In the genomic region with DNA sequence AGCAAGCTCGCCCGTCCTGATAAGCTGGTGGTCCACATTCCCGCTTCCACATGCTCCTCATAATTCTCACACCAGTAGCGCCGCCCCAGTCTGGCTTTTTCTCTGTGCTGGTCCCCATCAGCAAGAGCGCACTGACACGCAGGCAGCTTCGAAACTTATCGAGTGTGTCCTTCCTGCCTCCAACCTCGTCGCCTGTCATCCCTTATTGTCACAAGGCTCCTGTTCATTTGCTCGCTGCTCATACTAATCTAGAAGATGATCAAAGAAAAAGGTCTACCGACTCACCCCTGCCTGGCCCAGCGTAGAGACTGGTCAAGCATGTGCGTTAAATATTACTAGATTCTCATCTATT, we compare ENCODE assay signal across 9 mouse cellular contexts. TPM values are rescaled to one million over a fixed set of nuclear protein-coding genes. Genes with fewer than 3 reads are reported as not detected.
DNase-seq lines count a peak whose midpoint lies in the region; ATAC-seq and TF ChIP-seq lines count a peak whose summit lies in the region.
"Had no signal": no experiment of that assay in that cellular context is flagged by ENCODE, and none has a peak within 500 bp of the region (broad histone marks: within the 10 kb centered on the region; RNA-seq: fewer than 3 reads in every experiment).

No protein-coding gene starts in this region.

- H3K4me1 ChIP-seq in bone marrow, adult 2 months (ENCODE audit: control insufficient read depth, insufficient read depth, low read length) = no peaks in the 10 kb centered on the region; the same call in 1 of the 2 replicates
- peaks cover 14% of the 10 kb centered on the region for H3K4me1 ChIP-seq in heart, postnatal 0 days (ENCODE audit: control insufficient read depth, insufficient read depth)
- peaks cover 21% of the 10 kb centered on the region for H3K4me1 ChIP-seq in neural tube, embryonic 15.5 days

- TF ChIP-seq POLR2A in bone marrow, adult 2 months (IDR thresholded peaks at IDR 0.05; ENCODE audit: borderline replicate concordance, control insufficient read depth, low read depth, low read length) = no peak

- WGBS in bone marrow, adult 2 months = 77% methylated on average over 15 of the region's 15 CpGs
- 26% methylated on average over 15 of the region's 15 CpGs for WGBS in heart, postnatal 0 days
- 50% methylated on average over 15 of the region's 15 CpGs for WGBS in neural tube, embryonic 15.5 days

- H3K36me3 ChIP-seq in heart, postnatal 0 days (replicated peaks; ENCODE audit: control insufficient read depth, insufficient read depth, low read length) = no peaks in the 10 kb centered on the region
- H3K36me3 ChIP-seq in neural tube, embryonic 15.5 days = no peaks in the 10 kb centered on the region

- no peak for TF ChIP-seq CTCF in bone marrow, adult 2 months (IDR thresholded peaks at IDR 0.05; ENCODE audit: control insufficient read depth, insufficient read depth, low read length)
- TF ChIP-seq CTCF in heart, postnatal 0 days (IDR thresholded peaks at IDR 0.05; ENCODE audit: low read depth) = no peak

- peak overlapping the region; percentile 8 for H3K27ac ChIP-seq in bone marrow, adult 2 months (ENCODE audit: control insufficient read depth, insufficient read depth, low read depth, low read length, poor library complexity)
- no peak overlapping the region for H3K27ac ChIP-seq in heart, postnatal 0 days (ENCODE audit: low read depth)
- peak overlapping the region; percentile 82 for H3K27ac ChIP-seq in neural tube, embryonic 15.5 days (replicated peaks)

- H3K9me3 ChIP-seq in heart, postnatal 0 days (replicated peaks; ENCODE audit: control insufficient read depth, low read length) = no peaks in the 10 kb centered on the region
- H3K9me3 ChIP-seq in neural tube, embryonic 15.5 days (replicated peaks) = no peaks in the 10 kb centered on the region

- TF ChIP-seq EP300 in heart, postnatal 0 days (IDR thresholded peaks at IDR 0.05; ENCODE audit: low read depth) = no peak

- H3K27me3 ChIP-seq in heart, postnatal 0 days (ENCODE audit: control insufficient read depth, insufficient read depth, low read length) = no peaks in the 10 kb centered on the region
- no peaks in the 10 kb centered on the region for H3K27me3 ChIP-seq in neural tube, embryonic 15.5 days (replicated peaks)

- H3K4me3 ChIP-seq in bone marrow, adult 2 months (replicated peaks; ENCODE audit: control insufficient read depth, low read depth, low read length) = no peak overlapping the region
- H3K4me3 ChIP-seq in heart, postnatal 0 days (ENCODE audit: low read depth, low read length) = peak overlapping the region; percentile 31
- peak overlapping the region; percentile 23 for H3K4me3 ChIP-seq in neural tube, embryonic 15.5 days (replicated peaks)

- ATAC-seq in heart, postnatal 0 days (ENCODE audit: insufficient read depth, low read depth) = 0 out of 2 replicates have a peak, but pooled peaks have one; percentile 27
- peak; percentile 87 for ATAC-seq in neural tube, embryonic 15.5 days (ENCODE audit: low FRiP score)
- no peak for ATAC-seq in megakaryocyte-erythroid progenitor cell, adult 5-6 weeks (replicated peaks; ENCODE audit: low FRiP score, low TSS enrichment, poor library complexity, severe bottlenecking)

- DNase-seq in layer of hippocampus, postnatal 10 days (ENCODE audit: low spot score in 2 of 2) = peak; percentile 37 to 53
- no peak for DNase-seq in layer of hippocampus, postnatal 25 days (ENCODE audit: extremely low spot score in 1 of 2, low spot score in 1 of 2)
- peak; percentile 17 for DNase-seq in heart, postnatal 0 days (ENCODE audit: low spot score)
- no peak for DNase-seq in frontal cortex, postnatal 36 days (ENCODE audit: low spot score in 2 of 2)
- no peak for DNase-seq in adrenal gland, adult (ENCODE audit: inconsistent age in 2 of 2, low spot score in 1 of 2)
- DNase-seq: kidney, postnatal 36 days had no signal

- H3K4me2 ChIP-seq in heart, postnatal 0 days (ENCODE audit: low read depth, low read length) = peak overlapping the region; percentile 60
- peak overlapping the region; percentile 52 for H3K4me2 ChIP-seq in neural tube, embryonic 15.5 days

- no peak overlapping the region for H3K9ac ChIP-seq in heart, postnatal 0 days (replicated peaks; ENCODE audit: low read depth, low read length)
- H3K9ac ChIP-seq in neural tube, embryonic 15.5 days (replicated peaks) = no peak overlapping the region

RNA-seq across cellular contexts. Expression of gene Drd3, which starts 44.8 kb away (rescaled TPM):
- under 1 TPM; 0.41 to 0.54 TPM for total RNA-seq in layer of hippocampus, postnatal 10 days (2021)
- under 1 TPM; 0.26 to 0.54 TPM for total RNA-seq in layer of hippocampus, postnatal 25 days (2021)
- polyA plus RNA-seq in bone marrow, adult 2 months (2011; ENCODE audit: insufficient read depth, insufficient read length, low replicate concordance, missing spikeins) = not detected in 2 replicates
- 0.46 TPM in 1 of 2 replicates, not detected in the other for total RNA-seq in heart, postnatal 0 days (2014; rRNA removed; ENCODE audit: low replicate concordance)
- not detected in 2 replicates for polyA plus RNA-seq in heart, postnatal 0 days (2015; fragmentation: Nextera tagmentation; extraction: Ambion mirVana)
- not detected in 2 replicates for polyA plus RNA-seq in neural tube, embryonic 15.5 days (2015; fragmentation: Nextera tagmentation; extraction: Ambion mirVana)
- not detected in 2 replicates for total RNA-seq in megakaryocyte-erythroid progenitor cell, adult 5-6 weeks (2014; fragmentation: Nextera tagmentation)
- total RNA-seq in megakaryocyte-erythroid progenitor cell, adult 5-6 weeks (2017) = not detected in 2 replicates

RNA-seq across cellular contexts. Expression of gene Tigit, which starts 45.1 kb away (rescaled TPM):
- not detected for total RNA-seq in layer of hippocampus, postnatal 10 days (2021)
- total RNA-seq in layer of hippocampus, postnatal 25 days (2021) = not detected
- not detected in 2 replicates for polyA plus RNA-seq in bone marrow, adult 2 months (2011; ENCODE audit: insufficient read depth, insufficient read length, low replicate concordance, missing spikeins)
- total RNA-seq in heart, postnatal 0 days (2014; rRNA removed; ENCODE audit: low replicate concordance) = not detected in 2 replicates
- polyA plus RNA-seq in heart, postnatal 0 days (2015; fragmentation: Nextera tagmentation; extraction: Ambion mirVana) = not detected in 2 replicates
- polyA plus RNA-seq in neural tube, embryonic 15.5 days (2015; fragmentation: Nextera tagmentation; extraction: Ambion mirVana) = not detected in 2 replicates
- total RNA-seq in megakaryocyte-erythroid progenitor cell, adult 5-6 weeks (2014; fragmentation: Nextera tagmentation) = not detected in 2 replicates
- total RNA-seq in megakaryocyte-erythroid progenitor cell, adult 5-6 weeks (2017) = not detected in 2 replicates

Comparison
In these comparisons a context has a peak if more than half of its experiments do, and no peak if none do; other contexts are left out.
1. DNase-seq: peak in layer of hippocampus, postnatal 10 days (2 of 2) and heart, postnatal 0 days (single experiment); none in layer of hippocampus, postnatal 25 days (0 of 2), frontal cortex, postnatal 36 days (0 of 2) and adrenal gland, adult (0 of 2).